Mouse (Mus musculus) forebrain, embryonic 16.5 days (tissue): ENCODE data around the gene Acvrl1. TPM values are rescaled to one million over a fixed set of nuclear protein-coding genes. Genes with fewer than 3 reads are reported as not detected.

ENCODE experiments used
- ATAC-seq: fragments of 200-750 bp; cut with Nextera tagmentation; 2 replicates; pipeline ENCODE4 v1.8.0; 2017; ENCODE audit warnings: mild to moderate bottlenecking, moderate library complexity
- H3K27ac ChIP-seq: fragments of 300-500 bp; sonication (generic); 2 replicates; pipeline ENCODE4 v1.5.1; 2014; ENCODE audit warnings: low read length, control low read depth
- H3K27me3 ChIP-seq: fragments of 300-500 bp; sonication (generic); replicated peaks from 2 replicates; pipeline ENCODE4 v1.6.1; 2014; ENCODE audit warnings: low read length; ENCODE audit not compliant: control insufficient read depth, insufficient read depth
- H3K36me3 ChIP-seq: fragments of 300-500 bp; sonication (generic); 2 replicates; pipeline ENCODE4 v1.6.1; 2014; ENCODE audit not compliant: control insufficient read depth, insufficient read depth
- H3K4me1 ChIP-seq: fragments of 300-500 bp; sonication (generic); replicated peaks from 2 replicates; pipeline ENCODE4 v1.6.1; 2014; ENCODE audit warnings: low read length; ENCODE audit not compliant: control insufficient read depth, insufficient read depth
- H3K4me2 ChIP-seq: fragments of 300-500 bp; sonication (generic); 2 replicates; pipeline ENCODE4 v1.6.1; 2014; ENCODE audit warnings: mild to moderate bottlenecking, low read length, control low read depth
- H3K4me3 ChIP-seq: fragments of 300-500 bp; sonication (generic); replicated peaks from 2 replicates; pipeline ENCODE4 v1.5.1; 2014; ENCODE audit warnings: mild to moderate bottlenecking, low read length, control low read depth
- H3K9ac ChIP-seq: fragments of 300-500 bp; sonication (generic); replicated peaks from 2 replicates; pipeline ENCODE4 v1.6.1; 2014; ENCODE audit warnings: low read depth, low read length, control low read depth
- H3K9me3 ChIP-seq: fragments of 300-500 bp; sonication (generic); 2 replicates; pipeline ENCODE4 v1.6.1; 2016; ENCODE audit warnings: low read length; ENCODE audit not compliant: control insufficient read depth
- WGBS: fragments of 180-500 bp; shearing (Covaris S2); extraction: QIAGEN DNeasy Blood & Tissue Kit; methylation state at CpG from one replicate; pipeline ENCODE4 v1.1.7; 2014; 5-methylcytosine and 5-hydroxymethylcytosine counted together
- microRNA-seq: library from miRNA; unstranded; fragments of <30 nt; microRNA quantifications from one replicate; pipeline ENCODE4, GENCODE M21; 2017
- polyA plus RNA-seq: library from polyadenylated mRNA; unstranded; fragments of >200 nt; fragmentation: Nextera tagmentation; extraction: Ambion mirVana; gene quantifications from 2 replicates; pipeline ENCODE4 v1.2.1, GENCODE M21; 2015

The Acvrl1 gene
- polyA plus RNA-seq, 1 experiment from 2014 or later: 8.0 TPM

- Histone ChIP-seq H3K4me1 (peaks cover 26% of the 10 kb centered on the region), H3K27ac (no peak overlapping the region), H3K9ac (no peak overlapping the region), H3K27me3 (no peaks in the 10 kb centered on the region), H3K4me3 (no peak overlapping the region), H3K9me3 (no peaks in the 10 kb centered on the region), H3K4me2 (no peak overlapping the region), H3K36me3 (peaks cover 20% of the 10 kb centered on the region)
- 8% methylated on average over 13 of the region's 13 CpGs for WGBS
- ATAC-seq: peak; percentile 89
Observed at GRCm38 (mm10) chr15:101191459-101192259, 63.3 kb downstream of the Acvrl1 start.

GRCm38 (mm10) chr15:101192260-101192640, 63.9 kb downstream of the Acvrl1 start:
- Histone ChIP-seq H3K4me3 (no peak overlapping the region), H3K27ac (no peak overlapping the region), H3K9ac (no peak overlapping the region), H3K27me3 (no peaks in the 10 kb centered on the region), H3K9me3 (no peaks in the 10 kb centered on the region), H3K4me1 (peaks cover 26% of the 10 kb centered on the region), H3K4me2 (no peak overlapping the region), H3K36me3 (peaks cover 20% of the 10 kb centered on the region)
- no peak for ATAC-seq
- 30% methylated on average over 7 of the region's 7 CpGs for WGBS

- no peak for ATAC-seq
- Histone ChIP-seq H3K4me3 (no peak overlapping the region), H3K27me3 (no peaks in the 10 kb centered on the region), H3K4me1 (peaks cover 26% of the 10 kb centered on the region), H3K9me3 (no peaks in the 10 kb centered on the region), H3K36me3 (peaks cover 20% of the 10 kb centered on the region), H3K4me2 (no peak overlapping the region), H3K9ac (no peak overlapping the region), H3K27ac (no peak overlapping the region)
- WGBS: 80% methylated on average over 7 of the region's 7 CpGs
Observed at GRCm38 (mm10) chr15:101192651-101193050, 64.3 kb downstream of the Acvrl1 start.

- 98% methylated on average over 6 of the region's 6 CpGs for WGBS
- no peak for ATAC-seq
- Histone ChIP-seq H3K27me3 (no peaks in the 10 kb centered on the region), H3K4me2 (no peak overlapping the region), H3K27ac (no peak overlapping the region), H3K9ac (no peak overlapping the region), H3K36me3 (peaks cover 22% of the 10 kb centered on the region), H3K4me1 (peaks cover 26% of the 10 kb centered on the region), H3K4me3 (no peak overlapping the region), H3K9me3 (no peaks in the 10 kb centered on the region)
Observed at GRCm38 (mm10) chr15:101193971-101194370, 65.6 kb downstream of the Acvrl1 start.

Small RNA genes lying within 50 kb of the gene (microRNA-seq; reads per million reads assigned to microRNA genes)
- gene Mir6962: 1.0 reads per million

Other genes with a start within 250 kb of the Acvrl1 start
- gene Gm47841, start 81.1 kb upstream of the Acvrl1 start, polyA plus RNA-seq: not detected in 2 replicates
- gene Fignl2, start 50.0 kb upstream of the Acvrl1 start, polyA plus RNA-seq: 0.05 TPM in 1 of 2 replicates, not detected in the other
- not detected in 2 replicates for gene Ankrd33, start 12.8 kb upstream of the Acvrl1 start, polyA plus RNA-seq
- gene Acvr1b, start 45.5 kb downstream of the Acvrl1 start, polyA plus RNA-seq: 26.0 and 27.4 TPM in 2 replicates
- 1.3 and 1.8 TPM in 2 replicates for gene Grasp, start 95.7 kb downstream of the Acvrl1 start, polyA plus RNA-seq
- gene Nr4a1, start 125.7 kb downstream of the Acvrl1 start, polyA plus RNA-seq: 4.5 TPM in 2 replicates
- gene Atg101, start 155.8 kb downstream of the Acvrl1 start, polyA plus RNA-seq: 87.4 and 92.4 TPM in 2 replicates
- gene 6030408B16Rik, start 164.7 kb downstream of the Acvrl1 start, polyA plus RNA-seq: 0.29 and 0.30 TPM in 2 replicates
- gene Krt80, start 241.6 kb downstream of the Acvrl1 start, polyA plus RNA-seq: 0.13 and 0.14 TPM in 2 replicates